12 mouse cellular contexts compared by ENCODE assay signal in the genomic region with DNA sequence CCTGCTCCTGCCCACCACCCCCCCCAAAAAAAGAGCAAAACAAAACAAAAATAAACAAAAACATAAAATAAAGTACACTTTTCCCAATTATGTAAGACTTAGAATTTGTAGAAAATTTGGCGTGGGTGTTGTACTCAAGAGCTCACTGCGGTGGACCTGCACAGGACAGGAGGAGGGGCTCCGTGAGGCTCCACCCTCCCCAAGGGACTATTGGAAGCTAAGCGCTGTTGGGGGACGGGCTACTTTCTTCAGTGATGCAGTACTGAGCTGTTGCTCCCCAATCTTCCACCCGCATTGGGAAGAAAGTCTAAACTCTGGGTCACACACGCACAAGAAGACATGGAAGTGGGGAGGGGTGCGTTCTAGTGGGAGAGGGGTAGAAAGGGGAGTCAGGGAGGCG.
A peak's percentile ranks its signal among the peaks of the same experiment; 100 is the strongest.
DNase-seq lines count a peak whose midpoint lies in the region; ATAC-seq lines count a peak whose summit lies in the region.
"Had no signal": no experiment of that assay in that cellular context is flagged by ENCODE, and none has a peak within 500 bp of the region (broad histone marks: within the 10 kb centered on the region; RNA-seq: fewer than 3 reads in every experiment).

No protein-coding gene starts in this region.

- no peaks in the 10 kb centered on the region for H3K36me3 ChIP-seq in embryonic facial prominence, embryonic 13.5 days
- no peaks in the 10 kb centered on the region for H3K36me3 ChIP-seq in midbrain, embryonic 11.5 days (ENCODE audit: control insufficient read depth, insufficient read depth, low read length)
- H3K36me3 ChIP-seq in heart, embryonic 11.5 days (ENCODE audit: control insufficient read depth, insufficient read depth, low read length) = no peaks in the 10 kb centered on the region
- H3K36me3 ChIP-seq: embryonic facial prominence, embryonic 15.5 days; heart, embryonic 15.5 days had no signal

- H3K9ac ChIP-seq in embryonic facial prominence, embryonic 13.5 days = no peak overlapping the region
- H3K9ac ChIP-seq in midbrain, embryonic 11.5 days (ENCODE audit: low read length) = no peak overlapping the region
- no peak overlapping the region for H3K9ac ChIP-seq in heart, embryonic 11.5 days (ENCODE audit: low read depth, low read length)
- H3K9ac ChIP-seq: embryonic facial prominence, embryonic 15.5 days; heart, embryonic 15.5 days had no signal

- 18% methylated on average over 9 of the region's 9 CpGs for WGBS in embryonic facial prominence, embryonic 13.5 days
- WGBS in midbrain, embryonic 11.5 days = 11% methylated on average over 9 of the region's 9 CpGs
- WGBS in heart, embryonic 11.5 days (ENCODE audit: insufficient replicate concordance) = 11% methylated on average over 9 of the region's 9 CpGs

- ATAC-seq in embryonic facial prominence, embryonic 13.5 days (ENCODE audit: insufficient number of reproducible peaks, insufficient read depth, low FRiP score, low TSS enrichment, low read depth) = no peak
- peak; percentile 54; the same call in 1 of the 2 replicates for ATAC-seq in midbrain, embryonic 11.5 days (ENCODE audit: low FRiP score)
- ATAC-seq in heart, embryonic 11.5 days (replicated peaks; ENCODE audit: insufficient number of reproducible peaks, low FRiP score, low TSS enrichment) = no peak

- DNase-seq in kidney, postnatal 4 days = peak; percentile 60 to 64
- no peak for DNase-seq in kidney, adult 9 months
- DNase-seq in R1 (ENCODE audit: low read depth, low spot score) = peak; percentile 76
- DNase-seq in midbrain, embryonic 11.5 days (ENCODE audit: low spot score, missing footprints) = no peak
- no peak for DNase-seq in T-cell, adult 2 months (ENCODE audit: low spot score)
- DNase-seq in frontal cortex, postnatal 14 days (ENCODE audit: low spot score in 2 of 2) = no peak
- DNase-seq: gastrocnemius, postnatal 14 days had no signal

- peaks cover 19% of the 10 kb centered on the region for H3K4me1 ChIP-seq in embryonic facial prominence, embryonic 13.5 days
- H3K4me1 ChIP-seq in midbrain, embryonic 11.5 days (ENCODE audit: control insufficient read depth, insufficient read depth, low read length) = peaks cover 15% of the 10 kb centered on the region
- no peaks in the 10 kb centered on the region for H3K4me1 ChIP-seq in heart, embryonic 11.5 days (ENCODE audit: control insufficient read depth, insufficient read depth, low read length)
- H3K4me1 ChIP-seq: heart, embryonic 15.5 days had no signal

- no peaks in the 10 kb centered on the region for H3K9me3 ChIP-seq in embryonic facial prominence, embryonic 13.5 days
- no peaks in the 10 kb centered on the region for H3K9me3 ChIP-seq in midbrain, embryonic 11.5 days (ENCODE audit: control insufficient read depth, low read length)
- no peaks in the 10 kb centered on the region for H3K9me3 ChIP-seq in heart, embryonic 11.5 days (replicated peaks; ENCODE audit: control insufficient read depth, low read length)
- H3K9me3 ChIP-seq: embryonic facial prominence, embryonic 15.5 days; heart, embryonic 15.5 days had no signal

- no peak overlapping the region for H3K27ac ChIP-seq in embryonic facial prominence, embryonic 13.5 days
- no peak overlapping the region for H3K27ac ChIP-seq in midbrain, embryonic 11.5 days (ENCODE audit: low read depth, low read length)
- H3K27ac ChIP-seq in heart, embryonic 11.5 days (ENCODE audit: low read depth, low read length) = no peak overlapping the region
- H3K27ac ChIP-seq: embryonic facial prominence, embryonic 15.5 days; heart, embryonic 15.5 days; macrophage had no signal

- peaks cover 44% of the 10 kb centered on the region for H3K27me3 ChIP-seq in embryonic facial prominence, embryonic 13.5 days
- no peaks in the 10 kb centered on the region for H3K27me3 ChIP-seq in midbrain, embryonic 11.5 days (ENCODE audit: control insufficient read depth, insufficient read depth, low read length)
- peaks cover 13% of the 10 kb centered on the region; the same call in 1 of the 2 replicates for H3K27me3 ChIP-seq in heart, embryonic 11.5 days (ENCODE audit: control insufficient read depth, insufficient read depth, low read length)

- peak overlapping the region; percentile 26; the same call in 1 of the 2 replicates for H3K4me2 ChIP-seq in embryonic facial prominence, embryonic 13.5 days
- H3K4me2 ChIP-seq in midbrain, embryonic 11.5 days = no peak overlapping the region
- no peak overlapping the region for H3K4me2 ChIP-seq in heart, embryonic 11.5 days
- H3K4me2 ChIP-seq: embryonic facial prominence, embryonic 15.5 days; heart, embryonic 15.5 days had no signal

- H3K4me3 ChIP-seq in embryonic facial prominence, embryonic 13.5 days = no peak overlapping the region
- no peak overlapping the region for H3K4me3 ChIP-seq in midbrain, embryonic 11.5 days (ENCODE audit: low read depth, low read length)
- H3K4me3 ChIP-seq in heart, embryonic 11.5 days (ENCODE audit: low read depth, low read length) = no peak overlapping the region
- H3K4me3 ChIP-seq: embryonic facial prominence, embryonic 15.5 days; heart, embryonic 15.5 days had no signal

Comparison
In these comparisons a context has a peak if more than half of its experiments do, and no peak if none do; other contexts are left out.
1. DNase-seq: peak in kidney, postnatal 4 days (2 of 2) and R1 (single experiment); none in kidney, adult 9 months (single experiment), midbrain, embryonic 11.5 days (single experiment), T-cell, adult 2 months (single experiment) and frontal cortex, postnatal 14 days (0 of 2).